Mouse (Mus musculus) thymus, postnatal 36 days (tissue): ENCODE measurements around the gene Klrb1b.
"Not testable (repeated sequence)": the region's sequence is repeated elsewhere in the genome, so short reads cannot be mapped to it uniquely, and the experiment has no call there.

Source experiments
- DNase-seq, 2 experiments: peaks; one replicate each; pipeline ENCODE4 v3.0.0; 2022; ENCODE audit warnings: mixed read lengths in 2 of 2

The Klrb1b gene

DNA sequence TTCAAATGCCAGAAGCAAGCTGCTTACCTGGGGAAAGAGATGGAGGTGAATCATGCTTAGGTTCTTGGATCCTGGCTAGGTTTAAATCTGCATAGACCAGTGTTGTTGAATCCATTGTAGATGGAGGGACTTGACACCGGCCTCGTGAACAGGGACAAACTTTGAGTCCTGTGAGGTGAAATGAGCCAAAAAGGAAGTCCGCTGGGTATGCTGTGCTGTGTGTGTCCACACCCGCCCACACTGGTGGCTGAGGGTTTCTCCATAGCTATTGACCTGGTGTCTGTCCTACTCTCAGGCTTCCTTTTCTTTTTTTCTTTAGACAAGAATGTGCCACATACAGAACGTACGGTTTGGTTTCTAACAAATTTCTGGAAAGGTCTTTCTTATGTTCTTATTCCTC, at the start of gene Klrb1b, which contains the start of gene Gm44511:
Gene Klrb1b, minus strand, starts transcription at position 200 of the 400 bp plus-strand sequence.
Gene Gm44511, minus strand, starts transcription at position 184 of the 400 bp plus-strand sequence.
- DNase-seq = no peak

DNA sequence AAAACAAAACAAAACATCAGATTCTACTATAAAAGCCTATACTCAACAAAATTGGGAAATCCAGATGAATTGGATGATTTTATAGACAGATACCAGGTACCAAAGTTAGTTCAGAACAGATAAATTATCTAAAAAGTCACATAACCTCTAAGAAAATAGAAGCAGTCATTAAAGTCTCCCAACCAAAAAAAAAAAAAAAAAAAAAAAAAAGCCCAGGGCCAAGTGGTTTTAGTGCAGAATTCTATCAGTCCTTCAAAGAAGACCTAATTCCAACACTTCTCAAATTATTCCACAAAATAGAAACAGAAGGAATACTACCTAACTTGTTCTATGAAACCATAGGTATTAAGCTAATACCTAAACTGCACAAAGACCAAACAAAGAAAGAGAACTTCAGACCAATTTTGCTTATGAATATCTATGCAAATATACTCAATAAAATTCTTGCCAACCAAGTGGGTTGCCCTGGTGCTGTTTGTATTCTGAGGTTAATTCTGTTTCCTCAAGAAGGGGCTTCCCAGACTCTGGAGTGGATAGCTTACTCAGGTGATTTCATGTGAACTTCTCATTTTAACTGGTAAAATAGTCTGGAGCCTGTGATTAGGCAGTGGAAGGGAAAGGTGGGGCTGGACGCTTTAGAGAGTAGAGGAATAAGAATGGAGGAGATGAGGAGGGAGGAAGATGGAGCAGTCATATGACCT, 45.9 kb upstream of the Klrb1b start:
- no peak for DNase-seq

DNA sequence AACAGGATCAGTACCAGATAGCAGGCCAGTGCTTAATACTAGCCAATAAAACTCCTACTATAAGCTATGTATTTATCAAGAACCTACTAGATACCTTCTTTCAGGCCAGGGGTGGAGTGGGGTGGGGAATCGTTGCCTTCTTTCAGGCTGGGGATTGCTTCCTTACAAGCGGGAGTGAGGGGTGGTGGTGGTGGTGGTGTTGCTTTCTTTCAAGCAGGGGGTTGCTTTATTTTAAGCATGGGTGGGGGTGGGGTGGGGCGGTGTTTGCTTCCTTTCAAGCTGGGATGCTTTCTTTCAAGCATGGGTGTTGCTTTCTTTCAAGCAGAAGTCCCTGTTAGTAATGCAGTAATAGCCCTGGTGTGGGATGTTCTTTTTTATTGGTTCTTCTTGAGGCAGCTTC, 42.7 kb upstream of the Klrb1b start:
- DNase-seq = peak; percentile 41 to 63

DNA sequence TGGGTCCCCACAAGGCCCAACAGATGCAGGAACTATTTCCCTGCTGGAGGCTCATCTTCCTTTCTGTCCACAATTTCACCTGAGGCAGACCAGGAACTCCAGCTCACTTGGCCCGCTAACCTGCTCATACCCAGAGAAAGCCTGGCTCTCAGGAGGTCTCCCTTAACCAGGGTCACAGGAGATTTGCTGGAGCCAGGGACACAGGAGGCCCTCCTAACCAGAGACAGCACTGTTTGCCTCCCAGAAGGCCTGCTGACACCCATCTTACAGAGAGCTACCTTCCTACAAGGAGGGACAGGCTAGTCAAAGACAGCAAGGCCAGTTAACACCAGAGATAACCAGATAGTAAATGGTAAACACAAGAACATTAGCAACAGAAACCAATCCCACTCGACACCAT, 31.8 kb upstream of the Klrb1b start:
- DNase-seq = no peak

DNA sequence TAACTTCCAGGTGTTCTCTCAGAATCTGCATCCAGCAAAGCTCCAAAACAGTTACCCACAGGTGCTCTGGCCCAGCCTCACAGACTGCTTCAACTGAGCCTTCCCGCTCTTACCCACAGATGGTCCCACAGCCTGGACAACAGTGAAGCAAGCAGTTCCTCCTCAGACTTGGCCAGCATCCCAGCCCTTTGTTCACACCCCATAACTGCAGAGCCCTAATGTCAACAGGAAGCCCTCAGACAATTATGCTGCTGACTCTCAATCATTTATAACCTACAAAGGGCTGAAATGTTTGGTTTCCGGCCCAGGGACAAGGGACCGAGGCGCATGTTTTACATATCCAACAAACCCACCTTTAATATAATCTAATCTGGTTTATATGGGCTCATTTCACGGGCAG, 30.1 kb upstream of the Klrb1b start:
- peak in 1 of 2 experiments; percentile 36 for DNase-seq

DNA sequence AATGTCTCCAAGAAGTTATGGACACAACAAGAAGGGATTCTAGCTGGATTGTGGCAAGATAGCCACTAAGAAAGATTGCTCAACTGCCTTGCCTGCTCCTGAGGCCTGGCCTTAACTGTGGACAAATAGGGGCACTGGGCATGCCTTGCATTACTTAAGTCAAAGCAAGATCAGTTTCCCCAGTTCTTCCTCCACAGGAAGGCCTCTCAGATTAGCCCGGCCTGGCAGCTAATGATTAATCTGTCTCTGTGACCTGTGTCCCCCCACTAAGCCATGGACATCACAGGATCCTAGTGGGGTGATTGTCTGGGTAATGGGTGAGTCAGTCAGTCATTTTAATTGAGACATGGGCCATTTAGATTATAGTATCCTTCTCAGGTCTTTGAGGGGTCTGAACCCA, 29.3 kb upstream of the Klrb1b start:
- DNase-seq = no peak

DNA sequence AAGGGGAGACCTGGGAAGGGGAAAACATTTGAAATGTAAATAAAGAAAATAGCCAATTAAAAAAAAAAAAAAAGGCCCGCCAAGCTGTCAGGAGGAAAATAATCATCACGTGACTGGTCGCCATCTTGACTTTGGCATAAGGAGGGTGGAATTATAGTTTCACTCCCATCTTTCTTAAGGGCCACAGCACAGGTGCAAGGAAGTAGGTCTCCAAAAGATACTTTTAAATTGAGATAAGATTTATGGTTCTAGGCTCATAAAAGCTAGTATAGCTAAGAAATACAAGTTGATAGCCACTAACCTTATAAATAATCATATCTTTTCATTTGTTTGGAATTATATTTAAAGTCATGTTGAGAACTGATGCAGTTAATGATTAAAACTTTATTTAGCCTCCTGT, 28.8 kb upstream of the Klrb1b start:
- no peak for DNase-seq

DNA sequence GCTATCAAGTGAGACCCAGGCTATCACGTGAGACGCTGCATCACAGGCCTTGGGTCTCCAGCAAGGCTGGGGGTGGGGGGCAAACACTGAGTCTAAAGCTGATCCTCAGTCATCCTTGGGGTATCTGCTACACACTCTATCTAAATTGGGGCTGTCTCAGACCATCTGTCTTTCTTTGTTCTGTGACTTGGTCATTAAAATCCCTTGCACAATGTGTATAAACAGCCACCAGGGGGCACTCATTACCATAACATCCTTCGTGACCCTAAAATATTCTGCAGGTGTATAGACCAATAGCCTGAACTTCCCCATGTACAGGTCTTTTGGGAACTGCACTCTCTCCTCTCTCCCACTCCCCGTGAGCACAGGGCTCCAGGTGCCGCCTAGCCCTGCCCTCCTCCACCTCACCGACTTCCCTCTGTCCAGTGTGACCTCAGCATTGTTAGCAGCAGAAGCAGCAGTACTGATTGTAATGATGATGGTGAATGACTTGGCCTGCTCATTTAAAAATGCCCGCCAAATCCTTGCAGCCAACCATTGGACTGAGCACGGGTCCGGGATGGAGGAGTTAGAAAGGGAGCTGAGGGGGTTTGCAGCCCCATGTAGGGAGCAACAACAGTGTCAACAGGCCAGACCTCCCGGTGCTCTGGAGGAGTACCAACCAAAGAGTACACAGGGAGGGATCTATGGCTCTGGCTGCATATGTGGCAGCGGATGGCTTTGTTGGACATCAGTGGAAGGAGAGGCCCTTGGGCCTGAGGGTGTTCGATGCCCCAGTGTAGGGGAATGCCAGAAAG, 28.1 kb upstream of the Klrb1b start:
- DNase-seq = peak; percentile 71 to 82

DNA sequence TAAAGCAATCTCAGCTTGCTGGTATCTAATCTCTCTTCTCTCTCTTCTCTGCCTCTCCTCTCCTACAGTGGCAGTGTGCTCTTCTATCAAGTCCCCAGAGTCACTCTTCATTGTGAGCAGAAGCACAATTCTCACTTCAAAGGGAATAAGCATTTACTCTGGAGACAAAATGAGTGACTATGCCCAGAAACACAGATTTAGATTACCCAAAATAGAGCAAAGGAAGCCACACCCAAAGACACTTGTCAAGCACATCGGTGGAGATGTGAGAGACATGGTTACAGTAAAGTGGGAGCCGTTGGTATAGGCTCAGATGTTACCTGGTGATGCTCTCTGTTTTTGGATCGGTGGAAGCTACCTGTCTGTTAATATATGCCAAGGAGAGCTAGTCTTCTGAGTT, 26.6 kb upstream of the Klrb1b start:
- no peak for DNase-seq

DNA sequence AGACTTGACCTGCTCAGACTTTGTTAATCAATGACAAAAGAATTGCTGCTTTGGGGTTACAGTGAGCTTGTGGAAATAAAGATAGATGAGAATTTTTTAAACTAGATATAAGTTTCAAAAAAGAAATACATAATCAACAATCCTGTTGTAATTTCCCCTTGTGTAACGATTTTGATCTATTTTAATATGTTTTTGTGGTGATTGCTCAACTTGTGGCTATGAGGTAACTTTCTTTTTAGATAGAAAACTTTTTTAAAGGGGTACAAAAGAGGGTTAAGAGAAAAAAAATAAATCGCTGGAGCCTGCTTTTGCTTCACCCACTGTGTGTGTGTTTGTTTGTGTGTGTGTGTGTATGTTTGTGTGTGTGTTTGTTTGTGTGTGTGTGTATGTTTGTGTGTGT, 25.0 kb upstream of the Klrb1b start:
- DNase-seq = no peak

DNA sequence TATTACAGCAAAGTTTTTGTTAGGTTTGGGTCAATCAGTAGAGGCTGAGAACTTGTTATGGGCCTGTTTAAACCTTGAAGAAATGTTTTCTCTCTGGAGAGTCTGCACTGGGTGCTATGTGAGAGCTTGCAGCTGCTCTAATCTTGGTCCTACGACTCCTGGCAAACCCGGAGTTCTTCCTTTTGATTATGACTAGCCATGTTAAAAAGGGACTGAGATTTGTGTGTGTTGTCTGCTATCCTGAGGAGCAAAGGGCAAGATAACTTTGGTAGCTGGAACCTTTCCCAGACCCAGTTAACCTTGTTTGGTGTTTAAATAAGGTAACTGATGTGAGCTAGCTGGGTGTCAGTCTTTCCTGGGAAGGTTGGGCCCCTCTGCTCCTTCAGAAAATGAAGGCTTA, 24.5 kb upstream of the Klrb1b start:
- no peak for DNase-seq

DNA sequence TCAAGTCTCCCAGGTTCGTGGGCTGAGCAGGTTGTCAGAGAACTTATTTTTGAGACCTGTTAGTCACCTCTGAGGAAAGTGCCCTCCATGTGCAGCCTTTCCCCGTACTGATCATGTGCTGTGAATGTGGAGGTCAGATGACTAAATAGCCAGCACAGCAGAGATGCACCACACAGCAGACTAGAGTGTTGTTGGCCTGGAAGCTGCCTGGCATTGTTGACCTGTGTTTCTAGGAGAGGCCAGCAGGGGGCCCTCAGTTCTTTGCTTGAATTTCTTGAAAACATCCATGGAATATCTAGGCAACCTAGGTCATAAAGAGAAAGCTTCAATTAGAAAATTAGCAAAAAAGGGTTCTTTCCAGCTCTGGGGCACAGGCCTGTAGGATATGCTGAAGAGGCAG, 23.8 kb upstream of the Klrb1b start:
- peak in 1 of 2 experiments; percentile 29 for DNase-seq

DNA sequence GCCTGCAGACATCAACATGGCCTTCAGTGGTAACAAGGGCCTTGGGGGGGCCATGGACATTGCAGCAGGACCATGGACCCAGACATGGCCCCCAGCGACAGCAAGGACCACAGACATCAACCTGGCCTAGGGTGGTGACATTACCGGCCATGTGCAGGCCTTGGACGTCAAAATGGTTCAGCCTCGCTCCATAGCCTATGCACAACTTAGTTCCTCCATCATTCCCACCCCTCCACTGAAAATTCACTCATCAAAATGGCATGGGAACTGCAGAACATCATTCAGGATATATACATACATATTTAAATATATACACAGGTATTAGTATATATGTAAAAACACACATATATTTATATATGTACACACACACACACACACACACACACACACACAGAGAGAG, 21.3 kb upstream of the Klrb1b start:
- DNase-seq = no peak

DNA sequence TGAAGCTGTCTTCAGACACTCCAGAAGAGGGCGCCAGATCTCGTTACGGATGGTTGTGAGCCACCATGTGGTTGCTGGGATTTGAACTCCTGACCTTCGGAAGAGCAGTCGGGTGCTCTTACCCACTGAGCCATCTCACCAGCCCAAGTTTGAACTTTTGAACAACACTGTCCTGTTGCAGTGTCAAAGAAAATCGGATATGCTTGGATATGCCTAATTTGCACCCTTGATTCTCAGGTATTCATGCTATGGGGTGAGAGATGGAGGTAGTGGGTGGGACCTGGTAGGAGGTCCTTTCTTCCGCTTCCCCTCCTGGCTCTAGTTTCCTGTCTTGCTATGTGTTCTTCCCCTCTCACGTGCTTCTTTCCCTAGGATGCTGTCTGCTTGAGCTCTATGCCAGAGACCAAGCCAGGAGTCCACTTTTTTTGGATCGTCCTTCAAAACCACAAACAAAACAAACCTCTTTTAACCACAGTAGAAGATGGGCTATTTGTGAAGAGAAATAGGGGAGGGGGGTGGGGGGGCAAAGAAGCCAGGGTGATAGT, 19.9 kb upstream of the Klrb1b start:
- no peak for DNase-seq

DNA sequence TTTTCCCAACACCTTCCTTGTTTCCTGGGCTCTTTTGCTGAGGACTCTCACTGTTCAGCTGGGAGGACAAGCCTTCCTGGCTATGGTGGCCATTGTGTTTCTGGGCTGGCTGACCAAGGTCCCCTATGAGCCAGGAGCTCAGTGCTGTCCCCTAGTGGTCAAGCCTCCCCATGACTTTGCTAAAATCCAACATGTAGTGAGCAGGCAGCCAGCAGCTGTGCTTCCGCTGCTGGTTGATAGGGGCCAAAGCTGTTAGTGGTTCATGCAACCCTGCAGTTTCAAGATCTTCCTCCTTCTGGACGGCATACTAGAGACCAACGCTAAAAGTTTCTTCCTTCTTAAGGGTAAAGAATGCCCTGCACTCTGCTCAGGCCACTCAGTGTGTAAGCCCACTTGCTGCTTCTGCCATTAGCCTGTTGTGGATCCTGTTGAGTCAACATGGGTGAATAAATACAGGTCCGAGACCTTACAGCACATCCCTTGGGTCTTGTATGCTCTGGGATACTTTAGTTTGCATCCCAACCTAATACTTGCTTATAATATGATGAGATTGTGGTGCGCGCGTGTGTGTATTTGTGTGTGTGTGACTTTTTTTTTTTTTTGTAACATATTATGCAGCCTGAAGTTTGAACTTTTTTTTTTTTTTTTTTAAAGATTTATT, 19.3 kb upstream of the Klrb1b start:
- DNase-seq = peak; percentile 84 to 86

DNA sequence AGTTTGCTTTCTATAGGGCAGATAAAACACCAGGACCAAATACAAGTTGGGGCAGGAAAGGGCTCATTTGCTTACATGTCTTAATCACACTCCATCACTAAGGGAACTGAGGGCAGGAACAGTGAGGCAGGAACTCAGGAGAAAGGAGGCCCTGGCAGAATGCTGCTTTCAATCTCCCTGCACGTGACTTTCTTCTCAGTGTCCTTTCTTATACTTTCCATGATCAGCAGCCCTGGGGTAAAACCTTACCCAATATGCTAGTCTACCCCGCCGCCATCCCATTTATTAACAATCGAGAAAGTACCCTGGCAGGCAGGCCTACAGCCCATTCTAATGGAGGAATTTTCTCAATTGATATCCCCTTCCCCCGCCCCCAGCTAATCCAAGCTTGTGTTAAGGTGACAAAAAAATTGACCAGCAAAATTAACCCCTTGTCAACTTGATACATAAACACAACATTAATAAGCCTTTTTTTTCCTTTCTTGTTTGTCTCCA, 18.5 kb upstream of the Klrb1b start:
- DNase-seq = no peak

DNA sequence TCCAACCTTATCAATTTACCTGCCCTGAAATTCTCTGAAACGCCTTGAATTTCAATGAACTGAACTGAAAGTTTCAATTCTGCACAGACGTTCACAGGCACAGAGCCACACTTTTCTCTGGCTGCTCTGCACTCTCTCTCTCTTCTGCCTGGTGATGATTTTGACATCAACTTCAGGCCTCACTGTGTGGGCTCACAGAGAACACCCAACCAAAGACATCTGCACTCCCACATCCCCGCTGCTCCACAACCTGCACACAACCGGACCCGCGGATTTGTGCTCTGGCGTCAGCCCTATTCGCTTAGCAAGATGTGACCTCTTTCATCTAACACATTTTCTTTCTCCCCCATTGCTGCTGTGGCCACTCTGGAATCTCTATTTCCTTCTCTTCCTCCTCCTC, 18.0 kb upstream of the Klrb1b start:
- peak in 1 of 2 experiments; percentile 51 for DNase-seq

DNA sequence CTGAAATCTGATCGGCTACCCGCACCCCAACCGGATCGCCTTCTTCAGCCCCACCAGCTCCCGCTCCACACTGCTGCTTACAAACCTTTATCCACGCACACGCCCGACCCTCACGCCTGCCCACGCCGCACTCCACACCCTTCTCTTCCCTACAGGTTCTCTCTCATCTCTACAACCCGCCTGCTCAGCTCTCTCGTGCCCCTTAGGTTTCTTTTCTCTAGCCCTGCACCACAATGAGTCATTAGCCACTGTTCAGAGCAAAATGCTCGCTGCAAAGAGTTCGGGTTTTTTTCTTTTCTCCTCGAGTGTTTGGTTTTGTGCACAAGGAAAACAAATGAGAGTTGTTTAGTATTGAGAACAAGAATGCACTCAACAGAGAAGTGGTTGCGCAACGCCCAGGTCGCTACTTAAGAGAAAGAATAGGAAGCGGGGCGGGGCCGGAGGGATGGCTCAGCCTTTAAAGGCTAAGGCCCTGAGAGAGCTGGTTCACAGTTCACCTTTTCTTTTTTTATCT, 17.4 kb upstream of the Klrb1b start:
- DNase-seq = peak; percentile 57 to 62

DNA sequence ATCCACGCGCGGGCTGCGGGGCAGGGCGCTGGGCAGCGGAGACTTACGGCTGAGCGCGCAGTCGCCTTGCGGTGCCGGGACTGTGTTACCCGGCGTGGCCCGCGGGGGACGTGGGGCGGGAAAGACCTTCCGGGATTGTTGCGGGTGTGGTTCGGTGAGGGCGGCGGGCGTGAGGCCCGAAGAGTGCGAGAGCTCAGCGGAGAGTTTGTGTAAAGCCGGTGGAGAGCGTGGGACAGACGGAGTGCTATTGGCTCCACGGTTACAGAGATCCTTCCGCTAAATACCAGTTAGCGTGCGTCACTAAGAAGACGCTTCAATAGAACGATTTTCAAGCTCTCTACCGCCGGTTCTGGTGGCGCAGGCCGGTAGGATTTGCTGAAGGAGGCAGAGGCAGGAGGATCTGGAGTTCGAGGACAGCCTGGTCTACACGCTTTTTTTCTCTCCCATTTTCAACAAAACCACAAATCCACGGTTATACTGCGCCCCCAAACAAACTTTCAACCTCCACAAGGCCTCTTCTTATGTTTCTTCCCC, 16.9 kb upstream of the Klrb1b start:
- peak; percentile 82 to 86 for DNase-seq

DNA sequence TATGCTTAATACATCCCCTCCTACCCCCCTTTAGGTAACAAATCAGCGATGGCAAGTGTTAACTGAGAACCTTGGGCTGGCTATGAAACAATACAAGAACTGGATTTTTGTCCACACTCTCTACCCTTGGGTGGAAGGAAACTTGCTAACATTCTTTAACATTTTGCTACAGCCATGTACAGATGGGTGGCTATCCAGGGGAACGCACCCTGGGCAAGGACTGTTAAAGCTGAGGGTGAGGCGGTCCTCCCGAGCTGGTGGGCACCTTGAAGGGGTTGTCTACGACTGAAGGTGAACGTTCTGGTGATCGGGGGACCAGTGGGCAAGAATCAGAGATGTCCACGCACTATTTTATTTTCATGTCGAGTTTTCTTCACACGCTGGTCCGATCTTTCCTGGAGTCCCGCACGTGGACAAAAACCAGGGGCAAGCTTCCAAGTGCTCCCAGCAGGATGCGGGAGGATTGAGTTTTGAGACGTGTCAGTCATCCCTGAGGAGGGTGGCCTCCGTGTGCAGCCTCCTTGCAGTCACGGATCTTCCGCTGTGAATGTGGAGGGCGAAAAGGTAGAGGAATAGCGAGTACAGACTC, 16.3 kb upstream of the Klrb1b start:
- DNase-seq = no peak

DNA sequence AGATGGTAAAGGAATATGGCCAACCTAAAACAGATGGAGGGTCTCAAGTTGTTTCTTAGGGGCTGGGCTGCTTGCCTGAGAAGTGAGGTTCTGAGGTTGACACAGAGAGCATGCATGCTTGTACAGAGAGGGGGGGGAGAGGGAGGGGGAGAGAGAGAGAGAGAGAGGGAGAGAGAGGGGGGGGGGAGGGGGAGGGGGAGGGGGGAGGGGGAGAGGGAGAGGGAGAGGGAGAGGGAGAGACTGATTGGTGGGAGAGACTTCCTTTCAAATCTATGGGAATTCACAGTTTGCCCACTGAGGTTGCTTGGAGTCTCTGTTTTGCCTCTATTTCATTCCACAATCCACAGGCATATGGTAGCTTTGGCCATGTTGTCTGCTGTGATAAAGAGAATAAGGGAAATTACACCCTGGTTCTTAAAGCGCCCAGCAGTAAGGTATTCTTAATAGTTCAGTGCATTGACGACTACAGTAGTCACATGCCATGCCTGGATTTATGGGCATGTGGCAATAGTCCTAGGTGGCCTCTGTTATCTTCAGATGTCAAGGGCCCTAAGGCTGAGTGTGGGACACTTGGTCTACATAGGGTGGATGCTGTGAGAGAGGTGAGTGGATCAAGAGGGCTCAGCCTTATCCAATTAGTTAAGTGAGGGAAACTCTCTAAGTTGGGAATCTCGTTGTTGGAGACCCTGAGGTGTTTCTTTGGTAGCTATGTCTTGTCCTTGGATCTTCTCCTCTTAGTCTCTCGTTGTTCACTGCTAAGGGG, 15.4 kb upstream of the Klrb1b start:
- no peak for DNase-seq

DNA sequence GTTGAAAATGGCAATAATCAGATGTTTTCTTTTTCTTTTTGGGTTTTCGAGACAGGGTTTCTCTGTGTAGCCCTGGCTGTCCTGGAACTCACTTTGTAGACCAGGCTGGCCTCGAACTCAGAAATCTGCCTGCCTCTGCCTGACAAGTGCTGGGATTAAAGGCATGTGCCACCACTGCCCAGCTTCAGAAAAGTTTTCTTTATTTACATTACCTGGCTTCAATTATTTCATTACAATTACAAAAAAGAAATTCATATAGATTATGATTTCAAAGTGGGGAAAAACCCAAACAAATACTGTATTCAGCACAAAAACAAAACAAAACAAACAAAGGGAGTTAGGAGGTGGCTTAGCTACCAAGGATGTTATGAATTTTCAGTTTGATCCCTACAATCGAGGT, 14.5 kb upstream of the Klrb1b start:
- DNase-seq = not testable (repeated sequence)
